Mouse (Mus musculus) G1E (cell line): ENCODE results near the gene Gfy.

Experiments
- CTCF ChIP-seq: IDR thresholded peaks from 2 replicates; pipeline ENCODE4 v1.5.1; 2012; ENCODE audit warnings: low read depth, low read length, inconsistent platforms, mixed read lengths
- POLR2AphosphoS5 ChIP-seq: IDR thresholded peaks from 2 replicates; pipeline ENCODE4 v1.6.1; 2012; ENCODE audit warnings: low read depth, low read length, inconsistent platforms; ENCODE audit not compliant: insufficient replicate concordance

DNA sequence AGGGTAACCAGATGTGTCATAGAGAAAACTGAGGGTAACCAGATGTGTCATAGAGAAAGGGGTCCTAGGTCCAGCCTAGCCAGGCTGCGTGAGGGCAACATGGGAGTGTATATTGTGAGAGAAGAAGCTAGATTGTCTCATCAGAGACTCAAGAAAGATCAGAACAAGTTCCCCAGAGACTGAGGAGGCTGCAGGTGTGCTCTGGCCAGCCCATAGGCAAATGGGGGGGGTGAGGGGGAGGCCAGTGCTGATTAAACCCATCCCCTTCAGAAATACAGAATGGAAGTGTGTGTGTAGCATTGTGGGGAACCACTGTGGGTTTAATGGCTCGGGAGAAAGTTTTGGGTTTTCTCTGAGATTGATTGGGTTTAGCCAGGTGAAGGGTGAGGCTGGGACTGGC lies 42.3 kb upstream of the Gfy start:
- TF ChIP-seq CTCF (no peak), POLR2AphosphoS5 (no peak)
